Mouse (Mus musculus) bone marrow macrophage, adult 2 months (primary cell): ENCODE measurements around the gene Retnlb.

Experiments used
- CTCF ChIP-seq: IDR thresholded peaks from 2 replicates; pipeline ENCODE4 v1.5.1; 2012; ENCODE audit warnings: low read depth, mild to moderate bottlenecking, low read length, moderate library complexity
- POLR2A ChIP-seq: IDR thresholded peaks from 2 replicates; pipeline ENCODE4 v1.6.1; 2012; ENCODE audit warnings: mild to moderate bottlenecking, low read depth, low read length, borderline replicate concordance

DNA sequence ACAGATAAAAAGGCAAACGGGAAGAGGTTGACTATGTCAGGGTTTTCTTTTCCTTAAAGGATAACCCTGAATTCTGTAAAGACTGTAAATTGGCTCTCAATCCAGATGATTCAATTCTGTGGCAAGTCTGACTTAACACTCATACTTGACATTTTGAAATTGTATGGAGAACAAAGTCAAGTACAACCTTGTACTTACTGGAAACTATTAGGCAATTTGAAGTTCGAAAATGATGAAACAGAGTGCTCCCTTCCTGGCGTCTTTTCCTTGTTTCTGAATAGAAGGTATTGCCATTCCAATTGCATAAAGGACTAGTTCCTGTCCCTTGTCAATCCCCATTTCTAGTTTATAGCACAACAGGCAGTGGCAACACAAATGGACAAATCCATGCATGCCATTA, 17.2 kb upstream of the Retnlb start:
- TF ChIP-seq POLR2A (no peak), CTCF (no peak)
